Mouse (Mus musculus) left cerebral cortex, postnatal 10 days (tissue): ENCODE data around the gene Rb1. TPM values are rescaled to one million over a fixed set of nuclear protein-coding genes. Genes with fewer than 3 reads are reported as not detected.

Experiments
- DNase-seq, 2 experiments: peaks; one replicate each; pipeline ENCODE4 v3.0.0; 2021 to 2022; ENCODE audit warnings: low spot score in 2 of 2, mixed read lengths in 1 of 2; ENCODE audit errors: extremely low spot score in 1 of 2
- intact Hi-C: fragments of 180-260 bp; cut with DNase I; formaldehyde crosslinking; loops from one replicate; pipeline ENCODE4 v1.15.1; 2025
- total RNA-seq, 2 experiments: library from RNA; stranded (reverse); gene quantifications; 2 replicates each; pipeline ENCODE4 v1.2.3; 2021

Gene Rb1
- total RNA-seq, 2 experiments from 2014 or later = 35.9 to 37.9 TPM

DNA sequence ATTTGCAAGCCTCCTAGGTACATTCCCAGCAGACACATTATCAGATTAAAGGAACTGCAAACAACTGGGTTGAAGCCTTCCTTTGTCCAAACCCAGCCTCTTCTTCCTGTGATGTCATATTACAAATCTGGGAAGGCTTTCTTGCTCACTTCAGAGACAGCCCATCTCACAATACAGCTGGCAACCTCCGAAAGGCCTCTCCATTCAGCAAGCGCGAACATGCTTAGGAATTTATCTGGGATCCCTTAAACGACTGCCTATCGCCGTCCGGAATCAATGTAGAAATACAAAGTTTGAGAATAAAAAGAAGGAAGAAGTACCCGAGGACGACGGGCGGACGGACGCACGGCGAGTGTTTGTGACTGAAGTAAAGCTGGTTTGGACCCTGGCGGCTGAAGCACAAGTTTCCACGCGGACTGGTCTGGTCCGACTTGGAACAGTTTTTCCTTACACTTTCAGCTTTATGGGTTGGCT lies 87.7 kb downstream of the Rb1 start, which contains the start of gene Lpar6:
TSS of gene Lpar6 (plus strand) at position 48 of the 474 bp plus-strand sequence.
- peak in 1 of 2 experiments; percentile 41 for DNase-seq
- intact Hi-C loops = no loop called here

- intact Hi-C loops = no loop called here
- no peak for DNase-seq
Measured at GRCm38 (mm10) chr14:73234468-73235031, 91.1 kb downstream of the Rb1 start.

DNA sequence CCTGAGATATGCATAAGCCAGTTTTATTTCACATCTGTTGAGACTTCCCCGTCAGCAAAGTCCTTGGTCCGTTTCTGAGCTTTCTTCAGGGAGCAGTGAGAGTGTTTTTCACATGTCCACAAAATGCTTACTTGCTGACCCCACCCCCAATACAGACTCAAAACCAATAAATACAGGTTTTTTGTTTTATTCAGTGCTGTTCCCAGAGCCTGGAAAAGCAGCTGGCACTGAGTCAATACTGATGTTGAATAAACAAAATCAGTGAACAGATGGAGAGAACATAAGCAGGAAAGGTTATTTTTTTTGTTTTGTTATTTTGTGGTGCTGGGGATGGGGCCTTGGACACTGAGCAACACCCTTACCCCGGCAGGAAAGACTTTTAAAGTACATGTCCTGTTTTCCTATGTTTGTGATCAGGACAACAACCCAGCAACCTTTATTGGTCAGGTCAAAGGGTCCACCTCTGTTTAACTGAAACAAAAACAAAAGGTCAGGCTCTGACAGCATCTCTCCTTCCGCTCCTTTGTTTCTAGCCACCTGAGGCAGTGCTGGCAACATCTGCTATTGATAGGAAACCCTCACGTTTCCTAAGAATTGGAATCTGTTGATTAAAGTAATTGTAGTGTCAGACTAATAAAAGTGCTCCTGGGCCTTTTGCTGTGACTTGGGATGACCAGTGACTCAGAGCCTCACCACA lies 94.2 kb downstream of the Rb1 start:
- no peak for DNase-seq
- intact Hi-C loops = no loop called here

DNA sequence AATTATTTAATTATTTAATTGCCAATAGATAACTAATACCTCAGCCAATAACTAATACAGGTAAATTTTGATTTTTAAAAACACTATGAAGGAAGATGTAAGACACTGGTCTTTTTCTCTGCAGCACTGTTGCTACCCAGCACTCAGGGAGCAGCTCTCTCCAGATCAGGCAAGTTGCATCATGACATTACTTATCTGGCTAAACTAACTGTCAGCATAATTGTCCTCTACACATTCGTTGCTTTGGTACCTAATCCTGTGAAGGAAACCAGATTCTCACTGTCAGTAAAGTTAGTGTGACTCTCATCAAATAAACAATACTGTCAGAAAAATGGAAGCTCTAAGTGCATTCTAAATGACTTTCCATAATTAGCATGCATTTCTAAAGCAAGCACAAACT lies 98.8 kb downstream of the Rb1 start:
- DNase-seq = no peak
- intact Hi-C loops = no loop called here

DNA sequence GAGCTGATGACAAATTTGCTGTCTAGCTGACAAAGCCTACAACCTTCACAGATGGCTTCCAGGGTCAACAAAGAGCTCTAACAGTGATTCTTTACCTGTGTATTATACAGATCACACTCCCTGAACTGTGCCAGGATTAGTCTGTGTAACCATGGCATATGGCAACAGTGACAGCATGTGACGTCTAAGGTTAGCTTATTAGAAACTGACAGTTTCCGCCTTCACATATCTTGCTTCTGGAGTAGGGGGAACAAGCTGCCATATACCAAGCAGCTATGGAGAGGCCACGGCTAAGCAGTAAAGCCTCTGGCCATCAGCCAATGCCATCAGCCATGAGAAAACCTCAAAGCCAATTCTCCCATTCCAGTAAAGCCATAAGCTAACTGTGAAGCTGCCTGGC lies 99.3 kb downstream of the Rb1 start:
- DNase-seq = no peak
- intact Hi-C loops = no loop called here

GRCm38 (mm10) chr14:73222316-73222970 lies 103.2 kb downstream of the Rb1 start:
- DNase-seq = no peak
- intact Hi-C loops = no loop called here

- DNase-seq = no peak
Measured at GRCm38 (mm10) chr14:73217062-73217461, 108.6 kb downstream of the Rb1 start.

DNA sequence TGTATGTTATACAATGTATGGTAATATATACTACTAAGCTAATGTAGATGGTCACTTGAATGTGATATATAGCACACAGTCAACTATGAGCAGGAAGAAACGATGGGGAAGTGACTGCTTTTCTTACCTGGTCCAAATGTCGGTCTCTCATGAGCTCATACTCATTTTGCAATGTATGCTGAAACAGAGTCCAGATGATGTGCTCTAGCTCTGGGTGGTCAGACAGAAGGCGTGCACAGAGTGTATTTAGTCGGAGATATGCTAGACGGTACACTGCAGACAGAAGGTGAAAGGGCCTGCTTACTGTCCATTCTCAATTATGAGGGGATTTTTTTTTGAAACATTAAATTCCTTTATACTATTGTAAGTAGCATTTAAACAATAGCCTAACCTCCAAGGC lies 114.1 kb downstream of the Rb1 start:
- no peak for DNase-seq
- intact Hi-C loops = no loop called here

More at GRCm38 (mm10) chr14:73217062-73217461, 108.6 kb downstream of the Rb1 start:
- intact Hi-C loops = no loop called here

DNA sequence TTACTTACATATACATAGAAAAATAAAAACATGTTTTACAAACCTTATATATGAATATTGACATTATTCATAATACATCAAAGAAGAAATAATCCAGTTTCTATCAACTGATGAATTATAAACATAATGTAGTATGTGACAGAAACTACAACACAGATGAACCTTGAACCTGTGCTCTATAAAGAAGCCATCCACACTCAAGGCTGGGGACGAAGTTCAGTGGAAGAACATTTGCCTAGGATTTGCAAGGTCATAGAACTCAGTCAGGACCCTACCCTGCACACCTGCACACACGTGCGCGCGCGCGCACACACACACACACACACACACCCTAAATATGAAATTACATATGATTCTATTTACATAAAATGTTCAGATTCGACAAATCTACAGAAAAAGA lies 115.4 kb downstream of the Rb1 start:
- DNase-seq = no peak
- intact Hi-C loops = no loop called here

DNA sequence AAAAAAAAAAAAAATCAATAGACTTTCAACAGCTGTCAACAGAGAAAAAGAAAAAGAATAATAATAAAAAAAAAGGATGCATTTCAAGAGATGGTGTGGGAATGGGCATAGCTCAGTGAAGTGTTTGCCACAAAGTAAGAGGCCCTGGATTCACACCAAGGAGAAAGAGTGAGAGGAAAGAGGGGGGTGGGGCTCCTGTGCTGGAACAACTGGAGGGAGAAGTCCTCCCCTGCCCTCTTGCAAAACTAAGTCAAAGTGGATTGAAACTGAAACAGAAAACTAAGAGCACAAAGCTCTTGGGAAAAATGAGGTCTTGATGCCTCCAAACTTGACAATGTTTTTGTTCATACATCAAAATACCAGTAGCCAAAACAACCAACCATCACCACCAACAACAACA lies 116.4 kb downstream of the Rb1 start:
- no peak for DNase-seq
- intact Hi-C loops = no loop called here

DNA sequence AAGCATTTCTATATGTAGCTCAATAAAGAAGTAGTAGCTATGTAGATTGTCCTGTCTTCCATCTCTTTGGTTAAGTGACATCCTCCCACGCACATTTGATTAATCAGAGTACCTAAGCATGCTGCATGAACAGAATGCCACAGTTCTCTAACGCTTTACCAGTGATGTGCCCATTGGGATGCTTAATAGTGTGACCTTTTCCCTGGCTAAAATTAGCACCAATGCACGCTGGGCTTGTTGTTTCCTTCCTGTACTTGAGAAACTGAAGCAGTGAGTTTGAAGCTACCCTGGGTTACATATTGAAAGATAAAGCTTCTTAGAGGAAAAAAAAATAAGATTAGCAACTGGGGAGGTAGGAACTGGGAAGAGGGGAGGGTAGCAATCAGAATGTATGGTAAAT lies 121.6 kb downstream of the Rb1 start:
- no peak for DNase-seq
- intact Hi-C loops = no loop called here

DNA sequence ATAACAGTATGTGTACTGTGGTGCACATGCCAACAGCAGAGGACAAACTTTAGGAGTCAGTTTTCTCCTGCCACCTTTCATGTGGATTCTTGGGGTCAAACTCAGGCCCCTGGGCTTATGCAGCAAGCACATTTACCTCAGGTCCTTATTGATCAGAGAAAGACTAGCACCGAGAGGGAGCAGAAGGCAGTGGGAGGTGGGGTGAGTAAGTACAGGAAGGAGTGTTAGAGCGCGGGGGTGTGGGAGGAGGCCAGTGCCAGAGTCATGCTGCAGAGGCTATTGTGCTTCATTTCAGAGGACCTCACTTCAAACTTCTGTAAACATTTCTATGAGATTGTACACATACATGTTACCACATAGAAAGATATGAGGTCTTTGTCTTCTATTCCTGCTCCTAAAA lies 124.2 kb downstream of the Rb1 start:
- DNase-seq = no peak
- intact Hi-C loops = no loop called here

DNA sequence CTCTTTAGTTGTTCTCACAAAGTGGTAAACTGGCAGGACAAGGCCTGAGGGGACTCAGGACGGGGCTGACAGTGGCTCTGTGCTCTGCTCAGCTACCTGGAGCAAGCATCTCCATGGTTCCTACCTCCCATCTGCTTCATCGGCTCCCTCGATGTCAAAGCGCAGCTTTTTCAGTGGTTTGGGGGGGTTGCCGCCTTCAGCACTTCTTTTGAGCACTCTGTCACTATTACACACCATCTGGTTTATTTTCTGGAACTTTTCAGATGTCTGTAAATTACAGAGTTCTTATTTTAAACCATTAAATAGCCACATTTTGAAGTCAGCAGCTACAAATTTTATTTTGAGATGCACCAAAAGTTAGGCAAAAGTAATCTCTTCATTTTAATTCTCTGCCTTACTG lies 126.6 kb downstream of the Rb1 start:
- intact Hi-C loops = no loop called here
- DNase-seq = no peak

- DNase-seq = no peak
- intact Hi-C loops = no loop called here
Measured at GRCm38 (mm10) chr14:73186875-73187274, 138.7 kb downstream of the Rb1 start.

DNA sequence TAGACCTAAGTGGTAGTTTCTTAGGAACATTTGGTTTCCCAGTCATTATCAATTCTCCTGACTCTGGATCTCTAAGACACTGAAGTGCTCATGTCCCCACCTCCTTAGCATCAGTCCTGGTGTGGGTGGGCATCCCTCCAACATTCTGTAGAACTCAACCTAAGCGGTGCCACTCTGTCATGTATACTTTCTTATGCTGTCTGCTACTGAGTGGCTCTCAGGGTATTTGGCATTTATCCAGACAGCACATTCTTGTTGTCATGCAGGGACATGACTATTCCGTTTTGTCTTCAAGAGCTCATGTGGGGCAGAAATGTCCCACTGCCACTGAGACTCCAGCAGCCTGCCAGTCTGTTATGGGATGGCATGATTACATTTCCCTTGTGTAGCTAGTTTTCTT lies 144.5 kb downstream of the Rb1 start:
- intact Hi-C loops = no loop called here

GRCm38 (mm10) chr14:73180671-73181070 lies 145.0 kb downstream of the Rb1 start:
- DNase-seq = no peak
- intact Hi-C loops = no loop called here

More for the DNA sequence above, 144.5 kb downstream of the Rb1 start:
- no peak for DNase-seq

DNA sequence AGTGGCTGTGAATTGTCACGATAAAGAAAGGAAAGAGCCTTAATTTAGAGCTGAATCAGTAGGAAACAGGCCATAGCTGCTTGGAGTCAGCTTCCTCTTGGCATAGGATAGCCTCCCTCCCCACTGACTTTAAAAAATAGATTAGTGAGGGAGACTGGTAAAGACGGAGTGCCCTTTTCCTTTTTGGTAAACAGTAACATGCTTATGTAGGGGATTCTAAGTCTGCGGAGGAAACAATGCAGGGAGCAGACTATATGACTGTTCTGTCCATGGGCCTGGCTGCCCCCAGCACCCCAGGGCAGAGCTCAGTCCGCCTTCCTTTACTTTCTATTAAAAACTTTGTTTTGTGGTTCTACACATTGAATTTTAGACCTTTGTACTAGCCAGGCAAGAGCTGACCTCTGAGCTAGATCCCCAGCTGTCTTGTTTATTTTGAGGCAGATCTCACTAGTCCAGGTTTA lies 146.4 kb downstream of the Rb1 start:
- intact Hi-C loops = no loop called here
- DNase-seq = no peak

DNA sequence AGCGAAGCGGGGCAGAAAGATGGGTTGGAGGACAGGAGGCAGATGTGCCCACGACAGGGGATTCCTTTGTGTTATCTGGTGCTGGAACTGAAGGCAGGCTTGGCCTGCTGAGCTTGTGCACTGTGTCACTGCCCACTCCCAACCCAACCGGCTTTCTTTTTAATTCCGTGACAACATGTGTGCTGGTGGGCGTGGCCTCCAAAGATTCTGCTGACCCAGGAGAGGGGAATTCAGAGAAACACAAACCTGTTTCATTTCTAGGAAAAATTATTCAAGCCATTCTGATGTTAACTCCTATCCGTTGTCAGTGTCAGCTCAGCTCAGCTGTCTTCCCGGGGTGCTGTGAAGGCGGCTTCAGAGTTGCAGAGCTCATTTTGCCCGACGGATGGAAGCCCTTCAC lies 147.7 kb downstream of the Rb1 start:
- DNase-seq = no peak
- intact Hi-C loops = no loop called here

DNA sequence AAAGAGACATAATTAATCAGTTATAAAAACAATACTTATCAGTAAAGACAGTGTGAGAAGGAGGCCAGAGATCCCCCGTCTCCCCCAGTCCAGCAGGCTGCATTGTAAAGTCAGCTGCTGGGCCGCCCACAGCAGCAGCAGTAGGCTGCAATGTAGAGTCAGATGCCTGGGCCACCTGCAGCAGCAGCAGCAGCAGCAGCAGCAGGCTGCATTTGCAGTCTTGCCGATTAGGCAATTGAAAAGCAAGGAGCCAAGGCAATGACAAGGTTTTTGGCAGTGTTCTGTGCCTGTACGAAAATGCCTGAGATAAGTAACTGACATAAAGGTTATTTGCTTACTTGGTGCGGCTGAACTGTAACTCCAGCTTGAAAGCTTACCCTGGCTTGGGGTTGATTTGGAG lies 149.4 kb downstream of the Rb1 start:
- no peak for DNase-seq
- intact Hi-C loops = no loop called here

- intact Hi-C loops = no loop called here
- no peak for DNase-seq
Measured at GRCm38 (mm10) chr14:73175814-73176213, 149.8 kb downstream of the Rb1 start.
